Mouse (Mus musculus) neural tube, embryonic 15.5 days (tissue): ENCODE measurements around the gene Acot1. TPM values are rescaled to one million over a fixed set of nuclear protein-coding genes. Genes with fewer than 3 reads are reported as not detected.
"Not testable (repeated sequence)": the region's sequence is repeated elsewhere in the genome, so short reads cannot be mapped to it uniquely, and the experiment has no call there.

Experiments used
- ATAC-seq: fragments of 200-750 bp; cut with Nextera tagmentation; 2 replicates; pipeline ENCODE4 v1.8.0; 2017; ENCODE audit warnings: mild to moderate bottlenecking, moderate TSS enrichment, moderate library complexity; ENCODE audit not compliant: low FRiP score
- H3K27ac ChIP-seq: fragments of 300-500 bp; sonication (generic); replicated peaks from 2 replicates; pipeline ENCODE4 v1.5.1; 2015; ENCODE audit warnings: mild to moderate bottlenecking, inconsistent platforms
- H3K27me3 ChIP-seq: fragments of 300-500 bp; sonication (generic); replicated peaks from 2 replicates; pipeline ENCODE4 v1.6.1; 2015; ENCODE audit warnings: inconsistent platforms
- H3K36me3 ChIP-seq: fragments of 300-500 bp; sonication (generic); 2 replicates; pipeline ENCODE4 v1.6.1; 2015; ENCODE audit warnings: inconsistent platforms
- H3K4me1 ChIP-seq: fragments of 300-500 bp; sonication (generic); 2 replicates; pipeline ENCODE4 v1.6.1; 2015; ENCODE audit warnings: inconsistent platforms
- H3K4me2 ChIP-seq: fragments of 300-500 bp; sonication (generic); 2 replicates; pipeline ENCODE4 v1.6.1; 2015; ENCODE audit warnings: inconsistent platforms, mild to moderate bottlenecking, moderate library complexity
- H3K4me3 ChIP-seq: fragments of 300-500 bp; sonication (generic); replicated peaks from 2 replicates; pipeline ENCODE4 v1.5.1; 2015; ENCODE audit warnings: mild to moderate bottlenecking, inconsistent platforms
- H3K9ac ChIP-seq: fragments of 300-500 bp; sonication (generic); replicated peaks from 2 replicates; pipeline ENCODE4 v1.6.1; 2015; ENCODE audit warnings: mild to moderate bottlenecking, inconsistent platforms
- H3K9me3 ChIP-seq: fragments of 300-500 bp; sonication (generic); replicated peaks from 2 replicates; pipeline ENCODE4 v1.6.1; 2016; ENCODE audit warnings: inconsistent platforms
- WGBS: fragments of 180-500 bp; shearing (Covaris S2); methylation state at CpG from one replicate; pipeline ENCODE4 v1.1.7; 2015; ENCODE audit warnings: mixed read lengths; 5-methylcytosine and 5-hydroxymethylcytosine counted together
- polyA plus RNA-seq: library from polyadenylated mRNA; unstranded; fragments of >200 nt; fragmentation: Nextera tagmentation; extraction: Ambion mirVana; gene quantifications from 2 replicates; pipeline ENCODE4 v1.2.1, GENCODE M21; 2015

Acot1 gene
- polyA plus RNA-seq, 1 experiment from 2014 or later, result 78.4 TPM

- Histone ChIP-seq H3K4me1 (no peaks in the 10 kb centered on the region), H3K36me3 (no peaks in the 10 kb centered on the region; the same call in 1 of the 2 replicates), H3K4me2 (no peak overlapping the region), H3K4me3 (no peak overlapping the region), H3K9me3 (0 out of 2 replicates have a peak, but pooled peaks cover 4% of the 10 kb centered on the region), H3K9ac (no peak overlapping the region), H3K27me3 (no peaks in the 10 kb centered on the region), H3K27ac (no peak overlapping the region)
- no peak for ATAC-seq
- 86% methylated on average over 2 of the region's 2 CpGs for WGBS
These were observed 34.8 kb downstream of the Acot1 start for GRCm38 (mm10) chr12:84044045-84044444.

DNA sequence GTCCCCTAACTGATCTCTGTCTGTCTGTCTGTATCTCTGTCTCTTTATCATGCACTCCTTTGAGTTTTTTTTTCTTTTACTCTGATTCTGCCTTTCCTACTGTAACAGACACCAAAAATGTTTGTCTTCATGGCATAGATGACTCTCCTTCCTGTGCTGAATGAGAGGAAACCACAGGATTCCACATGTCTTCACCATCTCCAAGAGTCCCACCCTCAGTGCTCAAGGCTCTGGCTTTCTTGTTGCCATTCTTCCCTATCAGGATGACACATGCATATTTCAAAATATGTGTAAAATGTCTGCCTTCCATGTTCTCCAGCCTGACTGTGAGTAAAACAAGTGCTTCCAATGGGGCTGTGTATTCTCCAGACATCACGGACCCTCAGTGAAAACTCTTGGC is 37.6 kb downstream of the Acot1 start:
- no peak overlapping the region for H3K4me3 ChIP-seq
- H3K4me1 ChIP-seq, result no peaks in the 10 kb centered on the region
- no peaks in the 10 kb centered on the region for H3K36me3 ChIP-seq
- H3K9ac ChIP-seq, result no peak overlapping the region
- 0 out of 2 replicates have a peak, but pooled peaks cover 4% of the 10 kb centered on the region for H3K9me3 ChIP-seq
- no peak overlapping the region for H3K27ac ChIP-seq
- H3K4me2 ChIP-seq, result no peak overlapping the region
- H3K27me3 ChIP-seq, result 0 out of 2 replicates have a peak, but pooled peaks cover under 1% of the 10 kb centered on the region
- ATAC-seq, result no peak
- WGBS, result 100% methylated on average over 1 of the region's 1 CpGs

DNA sequence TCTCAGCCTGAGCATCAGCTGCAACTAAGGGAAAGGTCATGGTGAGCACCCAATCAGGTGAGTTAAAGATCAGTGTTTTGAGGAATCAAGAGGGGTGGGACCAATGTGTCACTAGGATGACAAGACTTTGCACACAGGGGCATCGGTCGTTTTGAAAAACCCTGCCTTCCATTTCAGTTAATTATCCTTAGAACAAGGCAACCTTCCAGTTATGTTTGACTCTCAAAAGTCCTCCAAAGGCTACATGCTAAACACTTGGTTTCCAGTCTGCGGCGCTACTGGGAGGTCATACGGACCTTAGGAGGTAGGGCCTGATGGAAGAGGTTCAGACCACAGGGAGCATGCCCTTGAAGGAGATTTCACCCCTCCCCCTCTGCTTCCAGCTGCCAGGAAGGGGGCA is 41.5 kb downstream of the Acot1 start:
- not testable (repeated sequence) for H3K9ac ChIP-seq, H3K27ac ChIP-seq, H3K4me2 ChIP-seq, ATAC-seq, H3K9me3 ChIP-seq, H3K36me3 ChIP-seq, H3K4me3 ChIP-seq
- Histone ChIP-seq H3K4me1 (peaks cover 11% of the 10 kb centered on the region), H3K27me3 (peaks cover 18% of the 10 kb centered on the region)
- WGBS, result 87% methylated on average over 5 of the region's 5 CpGs

DNA sequence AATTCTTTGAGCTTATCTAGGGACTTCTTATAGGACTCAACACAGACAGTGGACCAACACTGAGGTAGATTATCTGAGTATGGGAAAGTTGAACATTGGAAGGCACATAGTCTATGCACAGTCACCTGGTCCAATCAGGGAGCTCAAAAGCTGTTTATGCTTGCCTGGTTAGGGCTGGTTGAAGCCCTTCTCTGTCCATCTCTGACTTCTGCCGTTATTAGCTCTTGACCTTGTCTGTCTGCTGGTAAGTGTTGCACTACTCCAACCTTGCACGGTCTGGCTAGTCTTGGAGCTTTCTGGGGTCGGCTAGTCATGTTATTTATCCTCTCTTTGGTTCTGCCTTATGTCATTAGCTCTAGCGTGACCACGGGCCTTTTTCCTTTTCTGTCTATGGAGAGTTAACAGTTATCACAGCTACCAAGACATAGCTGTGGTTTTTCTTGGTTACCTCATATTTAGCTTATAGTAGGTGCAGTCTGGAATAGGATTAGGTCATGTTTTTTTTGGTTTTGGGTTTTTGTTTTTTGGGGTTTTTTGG is 42.7 kb downstream of the Acot1 start, which contains the start of gene Acot3:
Acot3 (plus strand) TSS at position 208 of the 538 bp plus-strand sequence.
- H3K9me3 ChIP-seq, result 0 out of 2 replicates have a peak, but pooled peaks cover 4% of the 10 kb centered on the region
- peak within 1 kb of the TSS; percentile 47 for H3K4me3 ChIP-seq
- H3K4me1 ChIP-seq, result peaks cover 11% of the 10 kb centered on the region
- 83% methylated on average over 5 of the region's 5 CpGs for WGBS
- peak within 1 kb of the TSS; percentile 82 for H3K4me2 ChIP-seq
- no peaks in the 10 kb centered on the region for H3K36me3 ChIP-seq
- H3K27ac ChIP-seq, result no peak within 1 kb of the TSS
- no peak within 1 kb of the TSS for H3K9ac ChIP-seq
- no peak for ATAC-seq
- peaks cover 18% of the 10 kb centered on the region for H3K27me3 ChIP-seq

DNA sequence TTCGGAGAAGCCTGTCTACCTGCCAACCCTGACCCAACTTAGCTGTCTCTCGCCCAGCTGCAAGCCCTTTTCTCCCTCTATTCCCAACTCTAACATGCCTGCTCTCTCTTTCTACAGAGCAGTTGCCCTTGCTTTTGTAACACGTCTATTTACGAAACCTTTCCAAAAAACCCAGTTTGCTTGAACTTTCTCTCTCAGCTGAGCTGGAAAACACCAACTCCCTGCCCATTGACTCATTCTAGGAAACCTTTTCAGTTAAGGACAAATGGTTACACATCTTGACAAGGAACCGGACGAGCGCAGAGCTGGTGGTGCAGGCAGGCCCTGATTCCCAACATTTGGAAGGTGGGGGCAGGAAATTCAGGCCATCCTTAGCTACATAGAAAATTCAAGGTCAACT is 43.3 kb downstream of the Acot1 start:
- no peak overlapping the region for H3K9ac ChIP-seq
- H3K4me3 ChIP-seq, result peak overlapping the region; percentile 47
- H3K4me2 ChIP-seq, result peak overlapping the region; percentile 82
- 0 out of 2 replicates have a peak, but pooled peaks cover 4% of the 10 kb centered on the region for H3K9me3 ChIP-seq
- ATAC-seq, result no peak
- no peak overlapping the region for H3K27ac ChIP-seq
- H3K4me1 ChIP-seq, result peaks cover 11% of the 10 kb centered on the region
- WGBS, result 90% methylated on average over 7 of the region's 7 CpGs
- no peaks in the 10 kb centered on the region for H3K36me3 ChIP-seq
- H3K27me3 ChIP-seq, result peaks cover 18% of the 10 kb centered on the region

DNA sequence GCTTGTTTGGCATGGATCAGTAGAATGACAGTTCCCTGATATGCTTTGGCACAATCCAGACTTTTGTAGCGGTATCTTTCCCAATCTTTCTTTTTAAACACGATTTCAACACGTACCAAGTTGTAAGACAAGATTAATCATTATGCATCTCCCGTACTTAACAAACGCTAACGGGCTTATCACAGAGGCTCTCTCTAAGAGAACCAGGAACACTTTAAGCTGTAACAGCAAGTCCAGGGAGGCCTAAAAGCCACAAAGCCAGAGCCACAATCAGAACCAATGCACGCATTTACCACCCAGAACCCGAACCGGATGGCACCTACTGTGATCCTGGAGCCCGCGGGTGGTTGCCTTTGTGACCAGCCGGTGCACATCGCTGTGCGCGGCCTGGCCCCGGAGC is 43.9 kb downstream of the Acot1 start:
- WGBS, result 9% methylated on average over 16 of the region's 16 CpGs
- ATAC-seq, result no peak
- 0 out of 2 replicates have a peak, but pooled peaks cover 4% of the 10 kb centered on the region for H3K9me3 ChIP-seq
- peaks cover 11% of the 10 kb centered on the region for H3K4me1 ChIP-seq
- H3K27ac ChIP-seq, result no peak overlapping the region
- peak overlapping the region; percentile 34; the same call in 1 of the 2 replicates for H3K9ac ChIP-seq
- H3K4me3 ChIP-seq, result peak overlapping the region; percentile 47
- no peaks in the 10 kb centered on the region for H3K36me3 ChIP-seq
- H3K4me2 ChIP-seq, result peak overlapping the region; percentile 82
- H3K27me3 ChIP-seq, result peaks cover 18% of the 10 kb centered on the region

- Histone ChIP-seq H3K27ac (no peak overlapping the region), H3K9me3 (no peaks in the 10 kb centered on the region), H3K9ac (0 out of 2 replicates have a peak overlapping the region, but pooled peaks have one; percentile 36), H3K4me1 (peaks cover 11% of the 10 kb centered on the region), H3K4me2 (peak overlapping the region; percentile 82), H3K27me3 (peaks cover 18% of the 10 kb centered on the region), H3K4me3 (peak overlapping the region; percentile 47), H3K36me3 (no peaks in the 10 kb centered on the region)
- no peak for ATAC-seq
- WGBS, result 2% methylated on average over 39 of the region's 46 CpGs
These were observed 44.5 kb downstream of the Acot1 start for GRCm38 (mm10) chr12:84053679-84054391.

- 23% methylated on average over 2 of the region's 2 CpGs for WGBS
- ATAC-seq, result no peak
- no peaks in the 10 kb centered on the region for H3K4me1 ChIP-seq
- H3K4me2 ChIP-seq, result no peak overlapping the region
- H3K9ac ChIP-seq, result no peak overlapping the region
- H3K27me3 ChIP-seq, result no peaks in the 10 kb centered on the region
- no peaks in the 10 kb centered on the region for H3K9me3 ChIP-seq
- H3K36me3 ChIP-seq, result no peaks in the 10 kb centered on the region
- H3K27ac ChIP-seq, result no peak overlapping the region
- H3K4me3 ChIP-seq, result no peak overlapping the region
These were observed 51.7 kb downstream of the Acot1 start for GRCm38 (mm10) chr12:84060946-84061345.

DNA sequence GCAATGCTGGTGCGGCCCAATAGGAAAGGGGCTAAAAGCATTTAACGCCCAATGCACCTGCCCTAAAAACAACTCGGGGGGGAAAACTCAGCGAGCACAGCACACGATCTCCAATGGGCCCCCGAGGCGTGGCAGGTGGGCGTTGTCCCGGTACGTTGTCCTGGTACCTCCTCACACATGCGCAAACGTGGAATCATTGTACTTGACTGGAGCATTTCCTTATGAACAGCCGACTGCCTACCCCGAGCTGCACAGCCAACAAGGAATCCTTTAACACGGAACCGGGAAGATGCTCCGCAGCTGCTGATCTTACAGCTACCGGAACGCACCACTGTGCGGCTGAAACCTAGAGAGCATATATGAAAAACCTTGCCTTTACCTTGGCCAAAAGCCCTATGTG is 53.0 kb downstream of the Acot1 start:
- Histone ChIP-seq H3K27ac (no peak overlapping the region), H3K27me3 (no peaks in the 10 kb centered on the region; the same call in 1 of the 2 replicates), H3K4me1 (no peaks in the 10 kb centered on the region), H3K9me3 (no peaks in the 10 kb centered on the region), H3K4me3 (no peak overlapping the region), H3K4me2 (no peak overlapping the region), H3K9ac (no peak overlapping the region), H3K36me3 (no peaks in the 10 kb centered on the region)
- WGBS, result 94% methylated on average over 20 of the region's 20 CpGs
- no peak for ATAC-seq

DNA sequence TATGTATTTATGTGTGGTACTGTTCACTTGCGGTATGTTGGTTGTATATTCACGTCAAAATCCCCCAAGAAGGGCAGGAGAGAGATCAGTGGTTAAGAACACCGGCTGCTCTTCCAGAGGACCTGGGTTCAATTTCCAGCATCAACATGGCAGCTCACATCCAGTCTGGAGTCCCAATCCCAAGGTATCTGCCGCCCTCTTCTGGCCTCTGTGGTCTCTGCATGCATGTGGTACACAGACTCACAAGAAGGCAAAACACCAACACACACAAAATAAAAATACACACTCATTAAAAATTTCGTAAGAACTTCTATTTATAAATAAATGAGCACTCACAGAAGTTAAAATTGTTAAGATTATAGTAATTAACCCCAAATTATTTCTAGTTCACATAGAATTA is 53.9 kb downstream of the Acot1 start:
- Histone ChIP-seq H3K4me1 (no peaks in the 10 kb centered on the region), H3K36me3 (no peaks in the 10 kb centered on the region), H3K9ac (no peak overlapping the region), H3K4me3 (no peak overlapping the region), H3K27ac (no peak overlapping the region), H3K9me3 (no peaks in the 10 kb centered on the region), H3K27me3 (peaks cover 9% of the 10 kb centered on the region), H3K4me2 (no peak overlapping the region)
- no peak for ATAC-seq
- WGBS, result 76% methylated on average over 5 of the region's 5 CpGs

GRCm38 (mm10) chr12:84063833-84064232 is 54.5 kb downstream of the Acot1 start:
- Histone ChIP-seq H3K27ac (no peak overlapping the region), H3K4me3 (no peak overlapping the region), H3K4me1 (no peaks in the 10 kb centered on the region), H3K4me2 (no peak overlapping the region), H3K27me3 (peaks cover 15% of the 10 kb centered on the region), H3K9ac (no peak overlapping the region), H3K36me3 (no peaks in the 10 kb centered on the region), H3K9me3 (no peaks in the 10 kb centered on the region)
- ATAC-seq, result no peak
- 89% methylated on average over 2 of the region's 2 CpGs for WGBS

DNA sequence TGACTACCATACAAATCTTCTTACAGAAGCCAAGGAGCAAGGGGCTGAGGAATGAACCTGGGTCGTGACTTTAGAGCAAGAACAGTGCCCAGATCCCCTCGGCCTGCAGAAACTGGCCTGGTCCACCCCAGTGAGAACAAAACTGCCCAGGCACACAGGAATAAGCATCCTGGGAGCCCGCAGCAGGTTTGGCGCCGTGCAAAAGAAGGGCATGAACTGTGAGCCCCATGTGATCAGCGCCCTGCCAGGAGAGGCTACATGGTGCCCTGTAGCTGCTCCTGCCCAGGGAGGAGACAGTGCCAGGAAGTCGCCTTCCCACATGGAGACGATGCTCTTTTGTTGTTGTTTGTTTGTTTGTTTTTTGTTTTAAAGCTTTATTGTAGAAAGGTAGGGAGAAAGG is 55.3 kb downstream of the Acot1 start:
- Histone ChIP-seq H3K4me3 (no peak overlapping the region), H3K4me2 (no peak overlapping the region), H3K27ac (no peak overlapping the region), H3K27me3 (peaks cover 21% of the 10 kb centered on the region), H3K4me1 (peaks cover 4% of the 10 kb centered on the region; the same call in 1 of the 2 replicates), H3K9ac (no peak overlapping the region), H3K36me3 (no peaks in the 10 kb centered on the region), H3K9me3 (no peaks in the 10 kb centered on the region)
- 76% methylated on average over 8 of the region's 8 CpGs for WGBS
- no peak for ATAC-seq
